In the genomic region with DNA sequence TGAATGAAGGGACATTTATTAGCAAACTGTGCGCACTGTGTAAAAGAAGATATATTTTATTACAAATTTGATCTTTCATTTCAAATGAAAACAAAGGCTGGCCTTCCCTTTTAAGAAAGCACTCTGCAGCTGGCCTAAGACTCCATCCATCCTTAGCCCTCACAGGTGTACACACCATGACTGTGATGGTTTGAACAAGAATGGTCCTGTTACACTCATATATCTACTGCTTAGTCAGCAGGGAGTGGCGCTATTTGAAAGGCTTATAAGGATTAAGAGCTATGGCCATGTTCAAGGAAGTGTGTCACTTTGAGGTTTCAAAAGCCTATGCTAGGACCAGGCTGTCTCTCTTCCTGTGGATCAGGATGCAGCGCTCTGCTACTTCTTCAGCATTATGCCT, we compare ENCODE assay signal across 18 mouse cellular contexts.
DNase-seq lines count a peak whose midpoint lies in the region; ATAC-seq and TF ChIP-seq lines count a peak whose summit lies in the region.
"Had no signal": no experiment of that assay in that cellular context is flagged by ENCODE, and none has a peak within 500 bp of the region (broad histone marks: within the 10 kb centered on the region; RNA-seq: fewer than 3 reads in every experiment).

No protein-coding gene starts in this region.

- 83% methylated on average over 3 of the region's 3 CpGs for WGBS in stomach, embryonic 16.5 days
- 97% methylated on average over 3 of the region's 3 CpGs for WGBS in cerebellum, adult 2 months

- no peak overlapping the region for H3K4me3 ChIP-seq in left cerebral cortex, adult 2 months
- no peak overlapping the region for H3K4me3 ChIP-seq in stomach, embryonic 16.5 days (replicated peaks; ENCODE audit: low read length)
- H3K4me3 ChIP-seq in cerebellum, adult 2 months (replicated peaks; ENCODE audit: insufficient read depth, low read depth, low read length): no peak overlapping the region
- H3K4me3 ChIP-seq: embryonic facial prominence, embryonic 10.5 days; embryonic facial prominence, embryonic 12.5 days; forebrain, embryonic 13.5 days; forebrain, embryonic 15.5 days had no signal

- no peak for TF ChIP-seq CTCF in left cerebral cortex, adult 2 months (IDR thresholded peaks at IDR 0.05)
- no peak for TF ChIP-seq CTCF in cerebellum, adult 2 months (IDR thresholded peaks at IDR 0.05; ENCODE audit: borderline replicate concordance, insufficient read depth, low read depth, low read length)

- ATAC-seq in stomach, embryonic 16.5 days (ENCODE audit: insufficient read depth, low FRiP score): peak; percentile 74; the same call in 1 of the 2 replicates
- ATAC-seq: activated CD4-positive, CD25-positive, alpha-beta regulatory T cell, adult 4 months; CD4-positive, CD25-positive, alpha-beta regulatory T cell, adult 4 months; forebrain, embryonic 13.5 days; forebrain, embryonic 15.5 days; forebrain, postnatal 0 days; Patski had no signal

- peaks cover 8% of the 10 kb centered on the region; the same call in 1 of the 2 replicates for H3K9me3 ChIP-seq in stomach, embryonic 16.5 days (replicated peaks; ENCODE audit: control insufficient read depth, low read length)
- H3K9me3 ChIP-seq: embryonic facial prominence, embryonic 10.5 days; embryonic facial prominence, embryonic 12.5 days; forebrain, embryonic 13.5 days; forebrain, embryonic 15.5 days; G1E had no signal

- no peak overlapping the region for H3K4me2 ChIP-seq in stomach, embryonic 16.5 days (ENCODE audit: low read depth, low read length)
- H3K4me2 ChIP-seq: embryonic facial prominence, embryonic 12.5 days; forebrain, embryonic 13.5 days; forebrain, embryonic 15.5 days had no signal

- intact Hi-C loops in left cerebral cortex, adult 2 months (cut with DNase I): no loop called here

- no peaks in the 10 kb centered on the region for H3K36me3 ChIP-seq in stomach, embryonic 16.5 days (ENCODE audit: control insufficient read depth, insufficient read depth, low read length)
- H3K36me3 ChIP-seq: embryonic facial prominence, embryonic 12.5 days; forebrain, embryonic 15.5 days; G1E had no signal

- DNase-seq in left cerebral cortex, adult 2 months (ENCODE audit: extremely low spot score in 1 of 2, low spot score in 2 of 2): no peak
- no peak for DNase-seq in left cerebral cortex, adult 9 months (ENCODE audit: low spot score in 2 of 2)
- DNase-seq in layer of hippocampus, postnatal 14 days (ENCODE audit: low spot score in 2 of 2): no peak
- no peak for DNase-seq in cerebellum, adult 2 months
- DNase-seq: adrenal gland, postnatal 10 days; adrenal gland, postnatal 25 days; B cell, adult 2 months; forebrain, postnatal 0 days had no signal

- no peak overlapping the region for H3K9ac ChIP-seq in stomach, embryonic 16.5 days (ENCODE audit: low read length)
- H3K9ac ChIP-seq: embryonic facial prominence, embryonic 12.5 days; forebrain, embryonic 13.5 days; forebrain, embryonic 15.5 days; forebrain, postnatal 0 days had no signal

- H3K27me3 ChIP-seq in stomach, embryonic 16.5 days (ENCODE audit: control insufficient read depth, insufficient read depth, low read length): no peaks in the 10 kb centered on the region
- H3K27me3 ChIP-seq in cerebellum, adult 2 months (ENCODE audit: control insufficient read depth, insufficient read depth, low read length): no peaks in the 10 kb centered on the region
- H3K27me3 ChIP-seq: CH12.LX; embryonic facial prominence, embryonic 12.5 days; forebrain, embryonic 13.5 days; forebrain, embryonic 15.5 days; Patski had no signal

- peaks cover 3% of the 10 kb centered on the region for H3K4me1 ChIP-seq in stomach, embryonic 16.5 days (ENCODE audit: control insufficient read depth, insufficient read depth, low read length)
- H3K4me1 ChIP-seq in cerebellum, adult 2 months (ENCODE audit: control insufficient read depth, insufficient read depth, low read length): peaks cover 13% of the 10 kb centered on the region; the same call in 1 of the 2 replicates

- peak overlapping the region; percentile 19; the same call in 1 of the 2 replicates for H3K27ac ChIP-seq in left cerebral cortex, adult 2 months
- no peak overlapping the region for H3K27ac ChIP-seq in stomach, embryonic 16.5 days (ENCODE audit: low read length)
- no peak overlapping the region for H3K27ac ChIP-seq in cerebellum, adult 2 months (ENCODE audit: insufficient read depth, low read length)
- H3K27ac ChIP-seq: embryonic facial prominence, embryonic 10.5 days; embryonic facial prominence, embryonic 12.5 days; forebrain, embryonic 13.5 days; forebrain, embryonic 15.5 days had no signal

- TF ChIP-seq POLR2A in cerebellum, adult 2 months (IDR thresholded peaks at IDR 0.05; ENCODE audit: borderline replicate concordance, insufficient read depth, low read length): no peak
